Mouse (Mus musculus) heart, embryonic 11.5 days (tissue): Measurements from ENCODE around the gene Arl3. TPM values are rescaled to one million over a fixed set of nuclear protein-coding genes. Genes with fewer than 3 reads are reported as not detected.

Experiments
- ATAC-seq: fragments of 200-750 bp; cut with Nextera tagmentation; replicated peaks from 2 replicates; pipeline ENCODE4 v1.8.0; 2017; ENCODE audit warnings: moderate library complexity; ENCODE audit not compliant: insufficient number of reproducible peaks, low FRiP score, low TSS enrichment
- H3K27ac ChIP-seq: fragments of 300-500 bp; sonication (generic); 2 replicates; pipeline ENCODE4 v1.5.1; 2014; ENCODE audit warnings: mild to moderate bottlenecking, low read depth, low read length
- H3K27me3 ChIP-seq: fragments of 300-500 bp; sonication (generic); 2 replicates; pipeline ENCODE4 v1.6.1; 2014; ENCODE audit warnings: mild to moderate bottlenecking, low read length, mixed read lengths; ENCODE audit not compliant: control insufficient read depth, insufficient read depth
- H3K36me3 ChIP-seq: fragments of 300-500 bp; sonication (generic); 2 replicates; pipeline ENCODE4 v1.6.1; 2014; ENCODE audit warnings: mild to moderate bottlenecking, low read length, moderate library complexity, mixed read lengths; ENCODE audit not compliant: control insufficient read depth, insufficient read depth
- H3K4me1 ChIP-seq: fragments of 300-500 bp; sonication (generic); 2 replicates; pipeline ENCODE4 v1.6.1; 2014; ENCODE audit warnings: low read length; ENCODE audit not compliant: control insufficient read depth, insufficient read depth
- H3K4me2 ChIP-seq: fragments of 300-500 bp; sonication (generic); 2 replicates; pipeline ENCODE4 v1.6.1; 2014; ENCODE audit warnings: mild to moderate bottlenecking, moderate library complexity
- H3K4me3 ChIP-seq: fragments of 300-500 bp; sonication (generic); 2 replicates; pipeline ENCODE4 v1.5.1; 2014; ENCODE audit warnings: low read depth, low read length
- H3K9ac ChIP-seq: fragments of 300-500 bp; sonication (generic); 2 replicates; pipeline ENCODE4 v1.6.1; 2014; ENCODE audit warnings: mild to moderate bottlenecking, low read depth, low read length, moderate library complexity
- H3K9me3 ChIP-seq: fragments of 300-500 bp; sonication (generic); replicated peaks from 2 replicates; pipeline ENCODE4 v1.6.1; 2016; ENCODE audit warnings: low read length; ENCODE audit not compliant: control insufficient read depth
- WGBS: fragments of 180-500 bp; shearing (Covaris S2); extraction: QIAGEN DNeasy Blood & Tissue Kit; methylation state at CpG from one replicate; pipeline ENCODE4 v1.1.7; 2014; ENCODE audit not compliant: insufficient replicate concordance; 5-methylcytosine and 5-hydroxymethylcytosine counted together
- polyA plus RNA-seq: library from polyadenylated mRNA; unstranded; fragments of >200 nt; fragmentation: Nextera tagmentation; extraction: Ambion mirVana; gene quantifications from 2 replicates; pipeline ENCODE4 v1.2.1, GENCODE M21; 2014

Gene Arl3
- polyA plus RNA-seq, 1 experiment from 2014 or later, result 83.5 TPM

GRCm38 (mm10) chr19:46558009-46558408, 15.0 kb downstream of the Arl3 start:
- no peak overlapping the region for H3K9ac ChIP-seq
- H3K4me2 ChIP-seq, result no peak overlapping the region
- H3K36me3 ChIP-seq, result no peaks in the 10 kb centered on the region
- H3K27me3 ChIP-seq, result no peaks in the 10 kb centered on the region
- ATAC-seq, result no peak
- peaks cover 12% of the 10 kb centered on the region for H3K4me1 ChIP-seq
- H3K27ac ChIP-seq, result no peak overlapping the region
- no peaks in the 10 kb centered on the region for H3K9me3 ChIP-seq
- 74% methylated on average over 8 of the region's 8 CpGs for WGBS
- H3K4me3 ChIP-seq, result no peak overlapping the region

GRCm38 (mm10) chr19:46553541-46553955, 19.4 kb downstream of the Arl3 start:
- Histone ChIP-seq H3K4me2 (peak overlapping the region; percentile 16; the same call in 1 of the 2 replicates), H3K36me3 (peaks cover 16% of the 10 kb centered on the region), H3K27ac (peak overlapping the region; percentile 46; the same call in 1 of the 2 replicates), H3K4me3 (no peak overlapping the region), H3K4me1 (peaks cover 6% of the 10 kb centered on the region; the same call in 1 of the 2 replicates), H3K27me3 (no peaks in the 10 kb centered on the region), H3K9ac (no peak overlapping the region; the same call in 1 of the 2 replicates), H3K9me3 (no peaks in the 10 kb centered on the region)
- 39% methylated on average over 11 of the region's 11 CpGs for WGBS
- no peak for ATAC-seq

- no peak for ATAC-seq
- H3K4me1 ChIP-seq, result peaks cover 6% of the 10 kb centered on the region; the same call in 1 of the 2 replicates
- H3K36me3 ChIP-seq, result peaks cover 16% of the 10 kb centered on the region
- no peak overlapping the region for H3K9ac ChIP-seq
- no peaks in the 10 kb centered on the region for H3K9me3 ChIP-seq
- H3K4me2 ChIP-seq, result no peak overlapping the region
- H3K27ac ChIP-seq, result no peak overlapping the region
- 80% methylated on average over 4 of the region's 4 CpGs for WGBS
- H3K27me3 ChIP-seq, result no peaks in the 10 kb centered on the region
- no peak overlapping the region for H3K4me3 ChIP-seq
These were observed 20.5 kb downstream of the Arl3 start for GRCm38 (mm10) chr19:46552496-46552895.

- no peak overlapping the region for H3K9ac ChIP-seq
- 89% methylated on average over 4 of the region's 4 CpGs for WGBS
- ATAC-seq, result no peak
- H3K27ac ChIP-seq, result no peak overlapping the region
- H3K27me3 ChIP-seq, result no peaks in the 10 kb centered on the region
- peaks cover 6% of the 10 kb centered on the region; the same call in 1 of the 2 replicates for H3K4me1 ChIP-seq
- H3K9me3 ChIP-seq, result no peaks in the 10 kb centered on the region
- H3K4me3 ChIP-seq, result no peak overlapping the region
- H3K4me2 ChIP-seq, result no peak overlapping the region
- peaks cover 16% of the 10 kb centered on the region for H3K36me3 ChIP-seq
These were observed 22.6 kb downstream of the Arl3 start for GRCm38 (mm10) chr19:46550385-46550784.

GRCm38 (mm10) chr19:46548110-46548509, 24.9 kb downstream of the Arl3 start:
- Histone ChIP-seq H3K4me2 (no peak overlapping the region), H3K27ac (0 out of 2 replicates have a peak overlapping the region, but pooled peaks have one; percentile 6), H3K36me3 (peaks cover 16% of the 10 kb centered on the region), H3K4me3 (no peak overlapping the region), H3K9ac (no peak overlapping the region), H3K9me3 (no peaks in the 10 kb centered on the region), H3K4me1 (no peaks in the 10 kb centered on the region), H3K27me3 (no peaks in the 10 kb centered on the region)
- 83% methylated on average over 10 of the region's 10 CpGs for WGBS
- no peak for ATAC-seq

- ATAC-seq, result no peak
- H3K36me3 ChIP-seq, result peaks cover 16% of the 10 kb centered on the region
- 68% methylated on average over 6 of the region's 6 CpGs for WGBS
- peak overlapping the region; percentile 41; the same call in 1 of the 2 replicates for H3K27ac ChIP-seq
- H3K4me1 ChIP-seq, result no peaks in the 10 kb centered on the region
- H3K9ac ChIP-seq, result 0 out of 2 replicates have a peak overlapping the region, but pooled peaks have one; percentile 5
- no peaks in the 10 kb centered on the region for H3K9me3 ChIP-seq
- H3K4me3 ChIP-seq, result no peak overlapping the region
- no peak overlapping the region for H3K4me2 ChIP-seq
- H3K27me3 ChIP-seq, result no peaks in the 10 kb centered on the region
These were observed 25.4 kb downstream of the Arl3 start for GRCm38 (mm10) chr19:46547565-46547964.

GRCm38 (mm10) chr19:46542750-46543149, 30.2 kb downstream of the Arl3 start:
- Histone ChIP-seq H3K36me3 (peaks cover 9% of the 10 kb centered on the region), H3K27ac (no peak overlapping the region), H3K4me2 (no peak overlapping the region), H3K9me3 (no peaks in the 10 kb centered on the region), H3K9ac (no peak overlapping the region), H3K4me1 (no peaks in the 10 kb centered on the region), H3K27me3 (no peaks in the 10 kb centered on the region), H3K4me3 (no peak overlapping the region)
- no peak for ATAC-seq
- 78% methylated on average over 8 of the region's 8 CpGs for WGBS

GRCm38 (mm10) chr19:46538213-46538612, 34.8 kb downstream of the Arl3 start:
- ATAC-seq, result no peak
- WGBS, result 88% methylated on average over 6 of the region's 6 CpGs
- Histone ChIP-seq H3K9me3 (no peaks in the 10 kb centered on the region), H3K27ac (no peak overlapping the region), H3K4me2 (no peak overlapping the region), H3K4me1 (peaks cover 9% of the 10 kb centered on the region), H3K9ac (no peak overlapping the region), H3K36me3 (peaks cover 9% of the 10 kb centered on the region), H3K27me3 (no peaks in the 10 kb centered on the region), H3K4me3 (no peak overlapping the region)

GRCm38 (mm10) chr19:46537357-46537756, 35.6 kb downstream of the Arl3 start:
- H3K4me1 ChIP-seq, result peaks cover 18% of the 10 kb centered on the region
- peaks cover 8% of the 10 kb centered on the region for H3K36me3 ChIP-seq
- H3K4me3 ChIP-seq, result no peak overlapping the region
- WGBS, result 87% methylated on average over 9 of the region's 9 CpGs
- no peak overlapping the region for H3K4me2 ChIP-seq
- H3K9ac ChIP-seq, result no peak overlapping the region
- no peak overlapping the region for H3K27ac ChIP-seq
- no peaks in the 10 kb centered on the region for H3K9me3 ChIP-seq
- ATAC-seq, result no peak
- H3K27me3 ChIP-seq, result no peaks in the 10 kb centered on the region
